Mouse (Mus musculus) gastrocnemius, postnatal 36 days (tissue): ENCODE measurements around the gene Fubp1. TPM values are rescaled to one million over a fixed set of nuclear protein-coding genes. Genes with fewer than 3 reads are reported as not detected.

ENCODE experiments used
- DNase-seq, 2 experiments: peaks; one replicate each; pipeline ENCODE4 v3.0.0; 2022
- intact Hi-C: fragments of 180-260 bp; cut with DNase I; formaldehyde crosslinking; loops from one replicate; pipeline ENCODE4 v1.15.1; 2025
- long read RNA-seq, 2 experiments: library from polyadenylated mRNA; stranded (forward); transcript quantifications; one replicate each; pipeline ENCODE4 v2.0.0; 2021
- total RNA-seq, 2 experiments: library from RNA; stranded (reverse); gene quantifications; 2 replicates each; pipeline ENCODE4 v1.2.3; 2021

The Fubp1 gene
- total RNA-seq = 10 to 100 TPM; 21.5 to 30.1 TPM
- long read RNA-seq, experiment 1, full-length matches to known transcripts = 4 of 11 reads
- long read RNA-seq, experiment 1, partial matches to known transcripts = 2 of 11 reads
- long read RNA-seq, experiment 1, other reads (novel, unspliced or antisense) = 5 of 11 reads
- long read RNA-seq, experiment 2, full-length matches to known transcripts = 8 of 18 reads
- long read RNA-seq, experiment 2, partial matches to known transcripts = 4 of 18 reads
- long read RNA-seq, experiment 2, other reads (novel, unspliced or antisense) = 6 of 18 reads

- intact Hi-C loops = loop anchor here (2.0 kb wide), 1 partner anchor 99 kb away; no protein-coding TSS in a partner anchor
- DNase-seq = peak; percentile 99 to 100
Observed at GRCm38 (mm10) chr3:152209967-152210634, at the start of gene Fubp1, which contains the start of gene Dnajb4. TSS of gene Fubp1 (plus strand) at chr3:152210422. TSS of gene Dnajb4 (minus strand) at chr3:152210302.

- intact Hi-C loops = no loop called here
- DNase-seq = no peak
Observed at GRCm38 (mm10) chr3:152160607-152161006, 49.6 kb upstream of the Fubp1 start.

GRCm38 (mm10) chr3:152163320-152163719 lies 46.9 kb upstream of the Fubp1 start:
- intact Hi-C loops = no loop called here

GRCm38 (mm10) chr3:152165014-152165350 lies 45.2 kb upstream of the Fubp1 start:
- intact Hi-C loops = no loop called here
- DNase-seq = no peak

More at GRCm38 (mm10) chr3:152163320-152163719, 46.9 kb upstream of the Fubp1 start:
- DNase-seq = no peak

- intact Hi-C loops = no loop called here
- DNase-seq = no peak
Observed at GRCm38 (mm10) chr3:152165351-152166098, 44.7 kb upstream of the Fubp1 start.

GRCm38 (mm10) chr3:152166099-152166423 lies 44.2 kb upstream of the Fubp1 start, which contains the start of gene Gipc2:
TSS of gene Gipc2 (minus strand) at chr3:152166230.
- intact Hi-C loops = no loop called here
- no peak for DNase-seq

- DNase-seq = no peak
- intact Hi-C loops = no loop called here
Observed at GRCm38 (mm10) chr3:152166699-152167451, 43.3 kb upstream of the Fubp1 start.

GRCm38 (mm10) chr3:152168007-152168406 lies 42.2 kb upstream of the Fubp1 start:
- intact Hi-C loops = no loop called here

GRCm38 (mm10) chr3:152170407-152170806 lies 39.8 kb upstream of the Fubp1 start:
- intact Hi-C loops = no loop called here
- no peak for DNase-seq

More at GRCm38 (mm10) chr3:152168007-152168406, 42.2 kb upstream of the Fubp1 start:
- DNase-seq = no peak

GRCm38 (mm10) chr3:152171236-152171635 lies 39.0 kb upstream of the Fubp1 start:
- no peak for DNase-seq
- intact Hi-C loops = no loop called here

- intact Hi-C loops = no loop called here
- no peak for DNase-seq
Observed at GRCm38 (mm10) chr3:152171862-152172261, 38.4 kb upstream of the Fubp1 start.

GRCm38 (mm10) chr3:152172322-152172935 lies 37.8 kb upstream of the Fubp1 start:
- intact Hi-C loops = no loop called here

GRCm38 (mm10) chr3:152178816-152179215 lies 31.4 kb upstream of the Fubp1 start:
- DNase-seq = no peak
- intact Hi-C loops = no loop called here

More at GRCm38 (mm10) chr3:152172322-152172935, 37.8 kb upstream of the Fubp1 start:
- no peak for DNase-seq

GRCm38 (mm10) chr3:152179285-152179684 lies 30.9 kb upstream of the Fubp1 start:
- intact Hi-C loops = no loop called here
- DNase-seq = no peak

- intact Hi-C loops = no loop called here
Observed at GRCm38 (mm10) chr3:152180624-152181023, 29.6 kb upstream of the Fubp1 start.

GRCm38 (mm10) chr3:152183522-152183921 lies 26.7 kb upstream of the Fubp1 start:
- no peak for DNase-seq
- intact Hi-C loops = no loop called here

More at GRCm38 (mm10) chr3:152180624-152181023, 29.6 kb upstream of the Fubp1 start:
- DNase-seq = no peak

GRCm38 (mm10) chr3:152186106-152186505 lies 24.1 kb upstream of the Fubp1 start:
- no peak for DNase-seq

GRCm38 (mm10) chr3:152189306-152189705 lies 20.9 kb upstream of the Fubp1 start:
- no peak for DNase-seq
- intact Hi-C loops = loop anchor here (5.0 kb wide), 1 partner anchor 37 kb away; no protein-coding TSS in a partner anchor

More at GRCm38 (mm10) chr3:152186106-152186505, 24.1 kb upstream of the Fubp1 start:
- intact Hi-C loops = loop anchor here (5.0 kb wide), 1 partner anchor 34 kb away; no protein-coding TSS in a partner anchor

- no peak for DNase-seq
- intact Hi-C loops = loop anchor here (5.0 kb wide), 1 partner anchor 79 kb away; no protein-coding TSS in a partner anchor
Observed at GRCm38 (mm10) chr3:152190679-152191477, 19.3 kb upstream of the Fubp1 start.
